Mouse (Mus musculus): ENCODE results near the gene Osbpl11.
"Not testable (repeated sequence)": the region's sequence is repeated elsewhere in the genome, so short reads cannot be mapped to it uniquely, and the experiment has no call there.

The Osbpl11 gene

GRCm38 (mm10) chr16:33178278-33179074, 6.4 kb upstream of the Osbpl11 start:
- DNase-seq, result peak; percentile 26 to 32

- not testable (repeated sequence) for DNase-seq
These were observed 5.6 kb upstream of the Osbpl11 start for GRCm38 (mm10) chr16:33179222-33179621.

GRCm38 (mm10) chr16:33179911-33180310, 5.0 kb upstream of the Osbpl11 start:
- no peak for DNase-seq

- no peak for DNase-seq
These were observed 4.1 kb upstream of the Osbpl11 start for GRCm38 (mm10) chr16:33180793-33181192.

- peak; percentile 25 to 54 for DNase-seq
These were observed 583 bp downstream of the Osbpl11 start for GRCm38 (mm10) chr16:33185261-33186046.

- no peak for DNase-seq
These were observed 1.3 kb downstream of the Osbpl11 start for GRCm38 (mm10) chr16:33186134-33186533.

GRCm38 (mm10) chr16:33188076-33188475, 3.2 kb downstream of the Osbpl11 start:
- no peak for DNase-seq

- DNase-seq, result no peak
These were observed 6.8 kb downstream of the Osbpl11 start for GRCm38 (mm10) chr16:33191671-33192091.

GRCm38 (mm10) chr16:33192280-33192679, 7.4 kb downstream of the Osbpl11 start:
- DNase-seq, result no peak

GRCm38 (mm10) chr16:33193649-33194048, 8.8 kb downstream of the Osbpl11 start:
- DNase-seq, result peak; percentile 49 to 59

- no peak for DNase-seq
These were observed 10.9 kb downstream of the Osbpl11 start for GRCm38 (mm10) chr16:33195686-33196313.

GRCm38 (mm10) chr16:33196578-33196977, 11.7 kb downstream of the Osbpl11 start:
- DNase-seq, result no peak

GRCm38 (mm10) chr16:33200589-33200988, 15.7 kb downstream of the Osbpl11 start:
- no peak for DNase-seq

GRCm38 (mm10) chr16:33210812-33211211, 25.9 kb downstream of the Osbpl11 start:
- no peak for DNase-seq

- DNase-seq, result no peak
These were observed 31.6 kb downstream of the Osbpl11 start for GRCm38 (mm10) chr16:33216313-33217003.

GRCm38 (mm10) chr16:33217553-33218085, 32.7 kb downstream of the Osbpl11 start:
- DNase-seq, result not testable (repeated sequence)

- DNase-seq, result no peak
These were observed 37.6 kb downstream of the Osbpl11 start for GRCm38 (mm10) chr16:33222482-33222881.

GRCm38 (mm10) chr16:33224381-33224780, 39.5 kb downstream of the Osbpl11 start:
- DNase-seq, result no peak

- no peak for DNase-seq
These were observed 49.3 kb downstream of the Osbpl11 start for GRCm38 (mm10) chr16:33234128-33234527.

GRCm38 (mm10) chr16:33236151-33236550, 51.3 kb downstream of the Osbpl11 start:
- no peak for DNase-seq

GRCm38 (mm10) chr16:33239305-33239704, 54.4 kb downstream of the Osbpl11 start:
- no peak for DNase-seq

GRCm38 (mm10) chr16:33242046-33242445, 57.2 kb downstream of the Osbpl11 start:
- no peak for DNase-seq

Measured in cerebellum, adult 18-20 months (tissue).